Mouse (Mus musculus): Measurements from ENCODE around the gene 1110065P20Rik. TPM values are rescaled to one million over a fixed set of nuclear protein-coding genes. Genes with fewer than 3 reads are reported as not detected.
A peak's percentile ranks its signal among the peaks of the same experiment; 100 is the strongest.

The 1110065P20Rik gene
- polyA plus RNA-seq, 1 experiment from 2014 or later: 40.3 TPM

DNA sequence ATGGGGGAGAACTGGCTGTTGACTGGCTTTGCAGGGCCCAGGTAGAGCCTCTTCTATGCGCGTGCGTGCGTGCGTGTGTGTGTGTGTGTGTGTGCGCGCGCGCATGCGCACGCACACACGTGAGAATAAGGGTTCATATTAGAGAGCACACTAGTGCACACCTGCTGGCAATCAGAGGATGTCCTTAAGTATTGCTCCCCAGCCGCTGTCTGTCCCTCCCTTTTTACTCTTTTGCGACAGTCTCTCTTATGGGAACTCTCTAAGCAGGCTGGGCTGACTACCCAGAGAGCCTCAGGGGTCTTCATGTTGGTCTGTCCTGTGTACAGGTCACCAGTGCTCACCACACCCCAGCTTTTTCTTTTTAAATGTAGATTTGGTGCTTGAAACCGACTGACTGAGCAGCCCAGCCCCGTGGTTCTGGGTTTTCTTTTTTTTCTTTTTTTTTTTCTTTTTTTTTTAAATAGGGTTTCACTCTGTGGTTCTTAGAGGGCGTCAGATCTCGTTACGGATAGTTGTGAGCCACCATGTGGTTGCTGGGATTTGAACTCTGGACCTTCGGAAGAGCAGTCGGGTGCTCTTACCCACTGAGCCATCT is 25.5 kb downstream of the 1110065P20Rik start:
- Histone ChIP-seq H3K4me3 (no peak overlapping the region), H3K27me3 (replicated peaks; ENCODE audit: low read depth, poor library complexity, severe bottlenecking) (no peaks in the 10 kb centered on the region), H3K9me3 (no peaks in the 10 kb centered on the region), H3K27ac (replicated peaks) (no peak overlapping the region), H3K4me1 (no peaks in the 10 kb centered on the region), H3K36me3 (replicated peaks) (peaks cover 92% of the 10 kb centered on the region)
- whole genome bisulfite sequencing: 95% methylated on average over 21 of the region's 21 CpGs
- no peak for DNase-seq (ENCODE audit: low spot score)

GRCm38 (mm10) chr4:124824967-124825366 is 26.0 kb downstream of the 1110065P20Rik start:
- no peaks in the 10 kb centered on the region for H3K27me3 ChIP-seq (replicated peaks; ENCODE audit: low read depth, poor library complexity, severe bottlenecking)
- H3K4me1 ChIP-seq: no peaks in the 10 kb centered on the region
- DNase-seq (ENCODE audit: low spot score): no peak
- WGBS: 91% methylated on average over 6 of the region's 6 CpGs
- H3K36me3 ChIP-seq (replicated peaks): peaks cover 92% of the 10 kb centered on the region
- no peak overlapping the region for H3K27ac ChIP-seq (replicated peaks)
- H3K9me3 ChIP-seq: no peaks in the 10 kb centered on the region
- no peak overlapping the region for H3K4me3 ChIP-seq

GRCm38 (mm10) chr4:124818832-124819231 is 32.2 kb downstream of the 1110065P20Rik start:
- 91% methylated on average over 4 of the region's 4 CpGs for WGBS
- H3K4me3 ChIP-seq: no peak overlapping the region
- no peaks in the 10 kb centered on the region for H3K9me3 ChIP-seq
- no peak overlapping the region for H3K27ac ChIP-seq (replicated peaks)
- DNase-seq (ENCODE audit: low spot score): no peak
- H3K36me3 ChIP-seq (replicated peaks): peaks cover 59% of the 10 kb centered on the region
- no peaks in the 10 kb centered on the region for H3K27me3 ChIP-seq (replicated peaks; ENCODE audit: low read depth, poor library complexity, severe bottlenecking)
- peaks cover 10% of the 10 kb centered on the region for H3K4me1 ChIP-seq

GRCm38 (mm10) chr4:124817803-124818202 is 33.2 kb downstream of the 1110065P20Rik start:
- H3K36me3 ChIP-seq (replicated peaks): peaks cover 59% of the 10 kb centered on the region
- peak; percentile 39 for DNase-seq (ENCODE audit: low spot score)
- 22% methylated on average over 6 of the region's 6 CpGs for WGBS
- H3K4me3 ChIP-seq: no peak overlapping the region
- H3K27me3 ChIP-seq (replicated peaks; ENCODE audit: low read depth, poor library complexity, severe bottlenecking): no peaks in the 10 kb centered on the region
- H3K4me1 ChIP-seq: peaks cover 10% of the 10 kb centered on the region
- H3K9me3 ChIP-seq: no peaks in the 10 kb centered on the region
- no peak overlapping the region for H3K27ac ChIP-seq (replicated peaks)

GRCm38 (mm10) chr4:124815901-124816300 is 35.1 kb downstream of the 1110065P20Rik start:
- peaks cover 56% of the 10 kb centered on the region for H3K36me3 ChIP-seq (replicated peaks)
- WGBS: 96% methylated on average over 11 of the region's 11 CpGs
- DNase-seq (ENCODE audit: low spot score): no peak
- H3K27ac ChIP-seq (replicated peaks): no peak overlapping the region
- H3K4me1 ChIP-seq: peaks cover 13% of the 10 kb centered on the region
- H3K27me3 ChIP-seq (replicated peaks; ENCODE audit: low read depth, poor library complexity, severe bottlenecking): no peaks in the 10 kb centered on the region
- no peaks in the 10 kb centered on the region for H3K9me3 ChIP-seq
- H3K4me3 ChIP-seq: no peak overlapping the region

DNA sequence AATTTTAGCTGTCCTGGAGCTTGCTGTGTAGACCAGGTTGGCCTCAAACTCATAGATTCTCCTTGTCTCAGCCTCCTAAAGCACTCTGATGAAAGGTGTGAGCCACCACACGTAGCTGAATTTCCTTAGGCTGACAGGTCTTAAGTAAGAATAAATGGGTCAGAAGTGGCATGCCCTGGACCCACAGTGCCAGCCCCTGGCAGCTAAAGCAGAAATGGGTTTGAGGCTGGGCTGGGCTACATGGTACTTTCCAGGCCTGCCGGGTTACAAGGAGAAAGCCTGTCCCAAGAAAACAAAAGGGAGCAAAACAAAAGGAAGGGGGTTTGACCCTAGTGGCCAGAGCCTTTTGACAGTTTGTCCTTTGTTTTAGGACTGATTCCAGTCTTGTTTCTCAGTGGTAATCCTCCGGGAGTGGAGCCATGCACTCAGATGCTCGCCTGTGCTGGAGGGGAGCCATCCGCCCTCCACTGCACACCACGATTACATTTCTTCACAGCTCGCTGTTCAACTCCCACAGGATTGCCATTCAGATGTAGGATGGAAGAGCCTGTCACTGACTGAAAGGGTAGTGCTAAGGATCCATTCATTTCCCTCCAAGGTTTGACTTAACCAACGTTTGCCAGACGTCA is 39.5 kb downstream of the 1110065P20Rik start:
- peaks cover 78% of the 10 kb centered on the region for H3K36me3 ChIP-seq (replicated peaks)
- no peak overlapping the region for H3K4me3 ChIP-seq
- no peak for DNase-seq (ENCODE audit: low spot score)
- H3K9me3 ChIP-seq: no peaks in the 10 kb centered on the region
- WGBS: 43% methylated on average over 9 of the region's 9 CpGs
- H3K4me1 ChIP-seq: peaks cover 6% of the 10 kb centered on the region; the same call in 1 of the 2 replicates
- H3K27ac ChIP-seq (replicated peaks): no peak overlapping the region
- H3K27me3 ChIP-seq (replicated peaks; ENCODE audit: low read depth, poor library complexity, severe bottlenecking): no peaks in the 10 kb centered on the region

- H3K27me3 ChIP-seq (replicated peaks; ENCODE audit: low read depth, poor library complexity, severe bottlenecking): no peaks in the 10 kb centered on the region
- no peak for DNase-seq (ENCODE audit: low spot score)
- peaks cover 81% of the 10 kb centered on the region for H3K36me3 ChIP-seq (replicated peaks)
- H3K4me3 ChIP-seq: no peak overlapping the region
- H3K9me3 ChIP-seq: no peaks in the 10 kb centered on the region
- WGBS: 92% methylated on average over 7 of the region's 7 CpGs
- H3K27ac ChIP-seq (replicated peaks): no peak overlapping the region
- peaks cover 6% of the 10 kb centered on the region; the same call in 1 of the 2 replicates for H3K4me1 ChIP-seq
Measured at GRCm38 (mm10) chr4:124810056-124810455, 40.9 kb downstream of the 1110065P20Rik start.

- WGBS: 85% methylated on average over 9 of the region's 9 CpGs
Measured at GRCm38 (mm10) chr4:124809136-124809883, 41.7 kb downstream of the 1110065P20Rik start.

DNA sequence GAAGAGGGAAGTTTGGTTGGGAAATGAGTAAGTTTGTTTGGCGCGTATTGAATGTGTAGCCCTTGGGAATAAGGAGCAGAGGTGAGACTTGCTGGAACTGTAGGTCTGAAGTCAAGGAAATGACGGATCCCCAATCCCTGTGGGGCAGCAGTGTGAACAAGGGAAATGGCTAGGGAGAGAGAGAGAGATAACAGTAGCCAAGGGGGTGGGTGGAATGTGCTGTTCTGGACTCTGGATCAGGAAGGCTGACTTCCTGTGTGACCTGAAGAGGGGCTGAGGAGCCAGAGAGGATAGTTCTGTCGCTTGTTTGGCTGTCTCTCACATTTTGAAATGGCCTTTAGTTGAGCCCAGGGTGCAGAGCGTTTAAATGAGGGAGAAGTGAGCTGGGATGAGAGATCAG is 42.5 kb downstream of the 1110065P20Rik start:
- no peaks in the 10 kb centered on the region for H3K27me3 ChIP-seq (replicated peaks; ENCODE audit: low read depth, poor library complexity, severe bottlenecking)
- WGBS: 80% methylated on average over 5 of the region's 5 CpGs
- no peak for DNase-seq (ENCODE audit: low spot score)
- peaks cover 9% of the 10 kb centered on the region for H3K4me1 ChIP-seq
- H3K36me3 ChIP-seq (replicated peaks): peaks cover 82% of the 10 kb centered on the region
- no peak overlapping the region for H3K27ac ChIP-seq (replicated peaks)
- H3K9me3 ChIP-seq: no peaks in the 10 kb centered on the region
- H3K4me3 ChIP-seq: no peak overlapping the region

More at GRCm38 (mm10) chr4:124809136-124809883, 41.7 kb downstream of the 1110065P20Rik start:
- Histone ChIP-seq H3K27ac (replicated peaks) (no peak overlapping the region), H3K4me3 (no peak overlapping the region), H3K36me3 (replicated peaks) (peaks cover 85% of the 10 kb centered on the region), H3K4me1 (peaks cover 6% of the 10 kb centered on the region; the same call in 1 of the 2 replicates), H3K27me3 (replicated peaks; ENCODE audit: low read depth, poor library complexity, severe bottlenecking) (no peaks in the 10 kb centered on the region), H3K9me3 (no peaks in the 10 kb centered on the region)
- DNase-seq (ENCODE audit: low spot score): no peak

- DNase-seq (ENCODE audit: low spot score): no peak
- peak overlapping the region; percentile 94 for H3K4me3 ChIP-seq
- H3K27ac ChIP-seq (replicated peaks): no peak overlapping the region
- H3K9me3 ChIP-seq: no peaks in the 10 kb centered on the region
- H3K4me1 ChIP-seq: peaks cover 16% of the 10 kb centered on the region
- no peaks in the 10 kb centered on the region for H3K27me3 ChIP-seq (replicated peaks; ENCODE audit: low read depth, poor library complexity, severe bottlenecking)
- H3K36me3 ChIP-seq (replicated peaks): peaks cover 54% of the 10 kb centered on the region
- WGBS: 82% methylated on average over 6 of the region's 6 CpGs
Measured at GRCm38 (mm10) chr4:124803406-124803805, 47.6 kb downstream of the 1110065P20Rik start.

DNA sequence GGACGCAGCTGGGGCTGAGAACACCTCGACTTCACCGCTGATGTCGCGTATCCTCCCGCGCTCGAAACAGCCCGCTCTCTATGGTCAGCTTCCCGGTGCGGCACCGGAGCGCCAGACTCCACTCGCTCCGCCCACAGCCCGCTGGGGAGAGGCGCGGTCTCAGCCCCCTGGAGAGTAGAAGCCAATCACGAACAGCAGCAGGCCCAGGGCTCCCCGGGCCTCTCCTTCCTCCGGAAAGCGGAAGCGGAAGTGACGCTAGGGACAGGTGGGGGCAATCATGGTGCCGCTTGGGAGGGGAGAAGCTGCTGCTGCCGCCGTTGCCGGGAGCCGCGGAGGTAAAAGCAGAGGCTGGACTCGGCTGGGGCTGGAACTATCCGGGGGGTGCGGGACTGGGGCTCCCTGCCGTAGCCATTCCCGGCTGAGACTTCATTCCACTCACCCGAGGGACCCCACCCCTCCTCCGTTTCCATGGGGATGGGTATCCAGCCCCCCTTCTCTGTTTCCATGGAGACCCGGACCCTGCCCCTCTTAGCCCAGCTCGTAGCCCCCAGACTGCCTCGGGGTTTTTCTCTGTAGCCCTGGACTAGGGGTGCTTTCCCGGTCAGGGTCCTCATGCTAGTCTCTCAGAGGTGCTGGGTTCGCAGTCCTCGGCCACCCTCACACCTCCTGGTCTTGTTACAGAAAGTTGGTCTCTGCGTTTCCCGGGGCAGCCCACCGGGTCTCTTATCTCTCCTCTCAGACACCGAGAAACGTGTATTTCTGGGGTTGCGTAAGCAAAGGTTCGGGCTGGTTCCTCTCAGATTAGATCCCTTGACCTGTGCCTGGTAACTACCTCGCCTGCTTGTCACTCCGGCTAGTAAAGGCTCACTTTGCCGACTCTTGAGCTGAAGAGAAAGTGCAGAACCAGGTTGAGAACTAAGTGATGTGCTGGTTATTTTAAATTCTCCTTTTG is 48.4 kb downstream of the 1110065P20Rik start:
- peaks cover 15% of the 10 kb centered on the region for H3K4me1 ChIP-seq
- 2% methylated on average over 53 of the region's 53 CpGs for WGBS
- H3K36me3 ChIP-seq (replicated peaks): peaks cover 52% of the 10 kb centered on the region

More for the DNA sequence above, 48.4 kb downstream of the 1110065P20Rik start:
- H3K4me3 ChIP-seq: peak overlapping the region; percentile 94
- H3K27ac ChIP-seq (replicated peaks): peak overlapping the region; percentile 98
- peak; percentile 98 for DNase-seq (ENCODE audit: low spot score)
- H3K27me3 ChIP-seq (replicated peaks; ENCODE audit: low read depth, poor library complexity, severe bottlenecking): no peaks in the 10 kb centered on the region
- no peaks in the 10 kb centered on the region for H3K9me3 ChIP-seq
